In the genomic region with DNA sequence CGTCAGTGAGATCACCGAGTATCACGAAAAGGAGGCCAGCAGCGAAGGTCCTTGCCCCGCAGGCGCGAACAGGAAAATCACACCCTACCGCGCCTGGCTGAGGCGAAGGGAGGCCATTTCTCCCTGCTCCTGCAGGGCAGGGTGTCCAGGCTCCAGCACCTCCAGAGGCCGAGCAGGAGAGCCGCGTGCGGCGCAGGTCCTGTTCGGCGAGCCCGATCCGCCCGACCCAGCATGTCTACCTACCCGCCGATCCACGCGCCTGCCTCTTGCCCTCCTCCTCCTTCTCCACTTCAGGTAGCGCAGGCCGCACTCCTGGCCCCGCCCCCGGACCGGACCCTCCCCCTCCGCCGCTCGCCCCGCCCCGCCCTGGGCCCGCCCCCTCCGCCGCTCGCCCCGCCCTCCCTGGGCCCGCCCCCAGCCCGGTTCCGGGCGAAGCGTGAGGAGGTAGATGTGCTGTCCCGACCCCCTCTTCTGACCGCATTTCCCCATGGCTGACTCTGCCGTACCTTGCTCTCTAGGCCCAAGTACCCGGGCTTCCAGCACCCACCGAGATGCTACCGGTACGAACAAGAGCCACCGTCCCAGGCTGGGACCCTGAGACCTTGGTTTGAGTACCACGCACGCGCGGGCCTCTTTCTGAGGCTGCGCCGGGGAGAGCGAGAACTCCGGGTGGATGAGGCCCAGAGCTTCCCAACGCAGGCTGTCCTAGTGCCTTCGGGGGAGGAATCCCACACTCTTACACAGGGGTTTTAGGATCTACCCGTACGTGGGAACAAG, we compare ENCODE assay signal across 8 mouse cellular contexts. TPM values are rescaled to one million over a fixed set of nuclear protein-coding genes. Genes with fewer than 3 reads are reported as not detected.
DNase-seq lines count a peak whose midpoint lies in the region; ATAC-seq and TF ChIP-seq lines count a peak whose summit lies in the region.

TSS of gene Rpap2 (plus strand) at position 73 of the 777 bp plus-strand sequence.
TSS of gene Glmn (minus strand) at position 588 of the 777 bp plus-strand sequence.

- peak within 1 kb of the TSS; percentile 67 for H3K4me2 ChIP-seq in forebrain, embryonic 13.5 days
- H3K4me2 ChIP-seq in liver, postnatal 0 days (ENCODE audit: low read depth, low read length), result peak within 1 kb of the TSS; percentile 85
- peak within 1 kb of the TSS; percentile 72 for H3K4me2 ChIP-seq in neural tube, embryonic 14.5 days (ENCODE audit: low read depth, low read length)

- peaks cover 2% of the 10 kb centered on the region for H3K4me1 ChIP-seq in ES-Bruce4 (ENCODE audit: control insufficient read depth, insufficient read depth, low read length)
- H3K4me1 ChIP-seq in forebrain, embryonic 13.5 days, result peaks cover 10% of the 10 kb centered on the region; the same call in 1 of the 2 replicates
- peaks cover 5% of the 10 kb centered on the region; the same call in 1 of the 2 replicates for H3K4me1 ChIP-seq in liver, postnatal 0 days (ENCODE audit: insufficient read depth)
- peaks cover 4% of the 10 kb centered on the region; the same call in 1 of the 2 replicates for H3K4me1 ChIP-seq in neural tube, embryonic 14.5 days (ENCODE audit: control insufficient read depth, insufficient read depth, low read length)

- peak within 1 kb of the TSS; percentile 99 for H3K4me3 ChIP-seq in ES-Bruce4 (ENCODE audit: low read depth, low read length)
- peak within 1 kb of the TSS; percentile 69 for H3K4me3 ChIP-seq in forebrain, embryonic 13.5 days
- H3K4me3 ChIP-seq in liver, postnatal 0 days (ENCODE audit: low read depth, low read length), result peak within 1 kb of the TSS; percentile 64
- H3K4me3 ChIP-seq in neural tube, embryonic 14.5 days (ENCODE audit: low read depth, low read length), result peak within 1 kb of the TSS; percentile 50

- intact Hi-C loops in heart, postnatal 10 days (cut with DNase I), result loop anchor here (5.0 kb wide), 1 partner anchor 160 kb away; the partner anchor contains the start of gene Btbd8

- no peaks in the 10 kb centered on the region for H3K9me3 ChIP-seq in ES-Bruce4 (replicated peaks; ENCODE audit: control insufficient read depth, insufficient read depth, low read length, poor library complexity, severe bottlenecking)
- no peaks in the 10 kb centered on the region for H3K9me3 ChIP-seq in forebrain, embryonic 13.5 days (replicated peaks)
- no peaks in the 10 kb centered on the region for H3K9me3 ChIP-seq in liver, postnatal 0 days (ENCODE audit: low read length)
- H3K9me3 ChIP-seq in neural tube, embryonic 14.5 days (ENCODE audit: control insufficient read depth, low read length), result no peaks in the 10 kb centered on the region

- under 1% methylated on average over 41 of the region's 64 CpGs for WGBS in forebrain, embryonic 13.5 days
- under 1% methylated on average over 59 of the region's 64 CpGs for WGBS in large intestine, adult 2 months
- WGBS in liver, postnatal 0 days (ENCODE audit: insufficient replicate concordance), result under 1% methylated on average over 47 of the region's 64 CpGs
- under 1% methylated on average over 48 of the region's 64 CpGs for WGBS in neural tube, embryonic 14.5 days

- TF ChIP-seq EP300 in ES-Bruce4 (IDR thresholded peaks at IDR 0.05; ENCODE audit: insufficient read depth, low read depth, low read length), result no peak
- no peak for TF ChIP-seq EP300 in liver, postnatal 0 days (IDR thresholded peaks at IDR 0.05; ENCODE audit: low read depth)

- ATAC-seq in cerebellum, adult (ENCODE audit: insufficient number of reproducible peaks, low FRiP score, low TSS enrichment), result peak; percentile 95
- ATAC-seq in forebrain, embryonic 13.5 days, result peak; percentile 96
- peak; percentile 99 for ATAC-seq in liver, postnatal 0 days
- peak; percentile 96 for ATAC-seq in neural tube, embryonic 14.5 days (ENCODE audit: low read depth)

- peak within 1 kb of the TSS; percentile 15; the same call in 1 of the 2 replicates for H3K27ac ChIP-seq in ES-Bruce4 (ENCODE audit: insufficient read depth, low read length)
- peak within 1 kb of the TSS; percentile 78 for H3K27ac ChIP-seq in forebrain, embryonic 13.5 days
- peak within 1 kb of the TSS; percentile 78 for H3K27ac ChIP-seq in liver, postnatal 0 days (ENCODE audit: low read depth)
- peak within 1 kb of the TSS; percentile 75 for H3K27ac ChIP-seq in neural tube, embryonic 14.5 days (ENCODE audit: low read depth, low read length)

- TF ChIP-seq POLR2A in ES-Bruce4 (IDR thresholded peaks at IDR 0.05; ENCODE audit: insufficient read depth, low read length), result peak; percentile 91

- H3K27me3 ChIP-seq in ES-Bruce4 (ENCODE audit: control insufficient read depth, insufficient read depth, low read length, poor library complexity, severe bottlenecking), result no peaks in the 10 kb centered on the region
- no peaks in the 10 kb centered on the region for H3K27me3 ChIP-seq in forebrain, embryonic 13.5 days
- H3K27me3 ChIP-seq in liver, postnatal 0 days (ENCODE audit: insufficient read depth, low read length), result no peaks in the 10 kb centered on the region
- no peaks in the 10 kb centered on the region for H3K27me3 ChIP-seq in neural tube, embryonic 14.5 days (ENCODE audit: control insufficient read depth, insufficient read depth, low read length)

- no peak for TF ChIP-seq CTCF in ES-Bruce4 (IDR thresholded peaks at IDR 0.05; ENCODE audit: low read depth, low read length)
- TF ChIP-seq CTCF in liver, postnatal 0 days (IDR thresholded peaks at IDR 0.05; ENCODE audit: low read depth), result no peak

- H3K36me3 ChIP-seq in ES-Bruce4 (ENCODE audit: control insufficient read depth, insufficient read depth, low read length, poor library complexity, severe bottlenecking), result peaks cover 10% of the 10 kb centered on the region; the same call in 1 of the 2 replicates
- H3K36me3 ChIP-seq in forebrain, embryonic 13.5 days (ENCODE audit: poor library complexity, severe bottlenecking), result peaks cover 16% of the 10 kb centered on the region
- H3K36me3 ChIP-seq in liver, postnatal 0 days (replicated peaks; ENCODE audit: insufficient read depth, low read length), result peaks cover under 1% of the 10 kb centered on the region; the same call in 1 of the 2 replicates
- H3K36me3 ChIP-seq in neural tube, embryonic 14.5 days (ENCODE audit: control insufficient read depth, insufficient read depth, low read length), result peaks cover 3% of the 10 kb centered on the region

- peak within 1 kb of the TSS; percentile 83 for H3K9ac ChIP-seq in ES-Bruce4 (ENCODE audit: low read depth, poor library complexity, severe bottlenecking)
- peak within 1 kb of the TSS; percentile 80 for H3K9ac ChIP-seq in forebrain, embryonic 13.5 days
- H3K9ac ChIP-seq in liver, postnatal 0 days (replicated peaks), result peak within 1 kb of the TSS; percentile 74
- peak within 1 kb of the TSS; percentile 72 for H3K9ac ChIP-seq in neural tube, embryonic 14.5 days (replicated peaks; ENCODE audit: low read depth, low read length)

- peak; percentile 88 to 89 for DNase-seq in heart, postnatal 10 days
- peak; percentile 32 for DNase-seq in large intestine, adult 2 months (ENCODE audit: low read depth, low spot score)
- DNase-seq in liver, postnatal 0 days, result peak; percentile 93
- DNase-seq in testis, postnatal 10 days (ENCODE audit: low spot score), result peak; percentile 90

RNA-seq across cellular contexts. Expression of gene Rpap2, which starts in this region (rescaled TPM):
- polyA plus RNA-seq in ES-Bruce4 (2011; ENCODE audit: insufficient read depth, insufficient read length, low read depth, missing spikeins), result 42.9 and 47.0 TPM in 2 replicates
- 16.8 and 18.9 TPM in 2 replicates for polyA plus RNA-seq in forebrain, embryonic 13.5 days (2015; fragmentation: Nextera tagmentation; extraction: Ambion mirVana)
- 10 to 100 TPM in 1 of 2 experiments, 1 to 10 TPM in 1; 9.2 to 10.0 TPM for total RNA-seq in heart, postnatal 10 days (2021)
- polyA plus RNA-seq in large intestine, adult 2 months (2012; rRNA removed), result 1.6 and 1.9 TPM in 2 replicates
- 5.4 and 5.5 TPM in 2 replicates for polyA plus RNA-seq in liver, postnatal 0 days (2015; fragmentation: Nextera tagmentation; extraction: Ambion mirVana)
- polyA plus RNA-seq in neural tube, embryonic 14.5 days (2014; fragmentation: Nextera tagmentation; extraction: Ambion mirVana), result 26.1 and 29.2 TPM in 2 replicates

RNA-seq across cellular contexts. Expression of gene Glmn, which starts in this region (rescaled TPM):
- polyA plus RNA-seq in ES-Bruce4 (2011; ENCODE audit: insufficient read depth, insufficient read length, low read depth, missing spikeins), result 27.4 and 29.0 TPM in 2 replicates
- 29.0 and 29.9 TPM in 2 replicates for polyA plus RNA-seq in forebrain, embryonic 13.5 days (2015; fragmentation: Nextera tagmentation; extraction: Ambion mirVana)
- 1 to 10 TPM; 9.0 to 9.2 TPM for total RNA-seq in heart, postnatal 10 days (2021)
- 0.41 and 0.53 TPM in 2 replicates for polyA plus RNA-seq in large intestine, adult 2 months (2012; rRNA removed)
- polyA plus RNA-seq in liver, postnatal 0 days (2015; fragmentation: Nextera tagmentation; extraction: Ambion mirVana), result 5.9 and 6.9 TPM in 2 replicates
- 42.0 and 47.6 TPM in 2 replicates for polyA plus RNA-seq in neural tube, embryonic 14.5 days (2014; fragmentation: Nextera tagmentation; extraction: Ambion mirVana)

Comparison
In these comparisons a context has a peak if more than half of its experiments do, and no peak if none do; other contexts are left out.
1. Peak in every context shown above with its lines: DNase-seq, ATAC-seq, H3K4me3 ChIP-seq and H3K27ac ChIP-seq.
2. H3K27ac ChIP-seq: peak in every context shown above with its lines; median percentile 78 in forebrain, embryonic 13.5 days; 78 in liver, postnatal 0 days; 75 in neural tube, embryonic 14.5 days; 15 in ES-Bruce4.
3. DNase-seq: peak in every context shown above with its lines; median percentile 93 in liver, postnatal 0 days; 90 in testis, postnatal 10 days; 88 in heart, postnatal 10 days; 32 in large intestine, adult 2 months.